Mouse (Mus musculus): ENCODE measurements around the gene Grn. TPM values are rescaled to one million over a fixed set of nuclear protein-coding genes. Genes with fewer than 3 reads are reported as not detected.

Grn gene
- polyA plus RNA-seq, 1 experiment from 2014 or later: 121 TPM

- H3K36me3 ChIP-seq (ENCODE audit: control insufficient read depth, insufficient read depth, low read length): peaks cover 28% of the 10 kb centered on the region
- WGBS: 84% methylated on average over 11 of the region's 11 CpGs
- peak overlapping the region; percentile 82 for H3K4me3 ChIP-seq (ENCODE audit: low read depth, low read length)
- H3K9ac ChIP-seq (ENCODE audit: low read depth, low read length): 0 out of 2 replicates have a peak overlapping the region, but pooled peaks have one; percentile 89
- no peak for DNase-seq (ENCODE audit: low spot score)
- ATAC-seq (ENCODE audit: low read depth): no peak
- H3K27ac ChIP-seq (replicated peaks; ENCODE audit: low read depth, low read length): no peak overlapping the region
- peaks cover 2% of the 10 kb centered on the region for H3K27me3 ChIP-seq (replicated peaks; ENCODE audit: control insufficient read depth, insufficient read depth, low read length)
- H3K4me1 ChIP-seq (ENCODE audit: control insufficient read depth, insufficient read depth, low read length): peaks cover 12% of the 10 kb centered on the region
- H3K4me2 ChIP-seq (ENCODE audit: low read depth, low read length): peak overlapping the region; percentile 98
- no peaks in the 10 kb centered on the region for H3K9me3 ChIP-seq (ENCODE audit: control insufficient read depth, low read length)
Measured at GRCm38 (mm10) chr11:102405544-102406285, 24.4 kb upstream of the Grn start.

DNA sequence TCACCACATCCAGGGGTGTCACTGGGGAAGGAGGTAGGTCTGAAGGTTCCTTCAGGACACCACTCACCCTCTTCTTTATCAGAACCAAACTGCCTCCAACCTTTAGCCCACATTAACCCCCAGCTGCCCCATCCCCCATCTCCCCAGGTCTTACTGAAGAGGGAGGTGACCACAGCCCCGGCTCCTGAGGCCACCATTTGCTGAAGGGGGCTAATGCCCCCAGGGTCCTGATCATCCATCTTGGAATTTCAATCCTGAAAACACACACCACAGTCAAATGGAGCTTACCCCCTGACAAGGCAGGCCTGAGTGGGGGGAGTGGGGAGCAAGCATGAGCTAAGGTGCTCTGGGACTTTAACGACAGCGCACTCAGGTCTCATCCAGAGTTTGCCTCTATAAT, 23.7 kb upstream of the Grn start:
- Histone ChIP-seq H3K9me3 (ENCODE audit: control insufficient read depth, low read length) (no peaks in the 10 kb centered on the region), H3K27ac (replicated peaks; ENCODE audit: low read depth, low read length) (peak overlapping the region; percentile 87), H3K27me3 (replicated peaks; ENCODE audit: control insufficient read depth, insufficient read depth, low read length) (no peaks in the 10 kb centered on the region; the same call in 1 of the 2 replicates), H3K4me1 (ENCODE audit: control insufficient read depth, insufficient read depth, low read length) (peaks cover 12% of the 10 kb centered on the region), H3K4me2 (ENCODE audit: low read depth, low read length) (peak overlapping the region; percentile 98), H3K9ac (ENCODE audit: low read depth, low read length) (peak overlapping the region; percentile 89), H3K4me3 (ENCODE audit: low read depth, low read length) (peak overlapping the region; percentile 82), H3K36me3 (ENCODE audit: control insufficient read depth, insufficient read depth, low read length) (peaks cover 28% of the 10 kb centered on the region)
- DNase-seq (ENCODE audit: low spot score) (no peak), ATAC-seq (ENCODE audit: low read depth) (no peak)
- 16% methylated on average over 3 of the region's 3 CpGs for WGBS

DNA sequence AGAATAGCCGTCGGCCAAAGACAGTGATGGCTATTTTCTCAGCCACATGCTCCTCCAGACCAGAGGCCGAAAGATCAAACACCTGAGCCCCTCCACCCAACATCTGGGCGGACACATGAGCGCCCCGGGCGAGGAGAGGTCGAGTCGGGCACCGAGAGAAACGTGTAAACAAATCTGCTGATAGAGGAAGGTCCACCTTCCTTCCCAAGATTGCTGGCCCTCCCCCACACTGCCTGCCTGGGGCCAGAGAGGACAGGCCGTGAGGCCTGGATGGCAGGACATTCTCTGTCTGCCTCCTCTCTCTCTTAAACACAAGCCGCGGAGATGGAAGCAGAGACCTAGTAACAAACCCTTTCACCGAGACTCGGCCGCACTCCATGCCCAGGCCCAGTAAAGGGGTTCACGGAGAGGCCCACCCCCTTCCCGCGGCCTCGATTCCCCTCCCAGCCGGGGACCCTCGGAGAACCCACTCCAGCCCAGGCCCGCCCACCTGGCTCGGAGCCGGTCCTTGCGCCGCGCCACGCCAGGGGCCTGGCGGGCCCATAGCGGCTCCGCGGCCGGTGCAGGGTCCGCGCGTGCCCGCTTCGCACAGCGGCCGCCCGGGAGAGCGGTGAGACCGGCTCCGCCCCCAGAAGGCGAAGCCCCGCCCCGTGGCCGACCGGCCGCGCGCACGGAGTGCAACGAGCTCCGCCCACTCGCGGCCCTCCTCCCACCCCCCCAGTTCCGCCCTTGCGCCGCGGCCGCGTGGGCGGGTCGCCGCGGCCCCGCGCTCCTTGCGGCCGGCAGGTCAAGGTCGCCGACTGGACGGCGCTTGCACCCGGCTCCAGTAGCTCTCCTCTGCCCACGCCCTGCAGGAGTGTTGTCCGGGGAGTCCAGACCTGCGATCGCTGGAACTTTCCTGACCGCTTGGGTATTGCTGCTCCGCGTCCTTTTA, 22.9 kb upstream of the Grn start:
- H3K4me3 ChIP-seq (ENCODE audit: low read depth, low read length): peak overlapping the region; percentile 82
- H3K9ac ChIP-seq (ENCODE audit: low read depth, low read length): peak overlapping the region; percentile 89
- peaks cover 12% of the 10 kb centered on the region for H3K4me1 ChIP-seq (ENCODE audit: control insufficient read depth, insufficient read depth, low read length)
- peaks cover 27% of the 10 kb centered on the region for H3K36me3 ChIP-seq (ENCODE audit: control insufficient read depth, insufficient read depth, low read length)
- peak overlapping the region; percentile 98 for H3K4me2 ChIP-seq (ENCODE audit: low read depth, low read length)
- H3K27ac ChIP-seq (replicated peaks; ENCODE audit: low read depth, low read length): peak overlapping the region; percentile 87
- ATAC-seq (ENCODE audit: low read depth): peak; percentile 69
- DNase-seq (ENCODE audit: low spot score): peak; percentile 94
- WGBS: 0% methylated on average over 45 of the region's 85 CpGs
- no peaks in the 10 kb centered on the region; the same call in 1 of the 2 replicates for H3K27me3 ChIP-seq (replicated peaks; ENCODE audit: control insufficient read depth, insufficient read depth, low read length)
- no peaks in the 10 kb centered on the region for H3K9me3 ChIP-seq (ENCODE audit: control insufficient read depth, low read length)

- ATAC-seq (ENCODE audit: low read depth) (no peak), DNase-seq (ENCODE audit: low spot score) (no peak)
- Histone ChIP-seq H3K36me3 (ENCODE audit: control insufficient read depth, insufficient read depth, low read length) (peaks cover 20% of the 10 kb centered on the region), H3K9ac (ENCODE audit: low read depth, low read length) (peak within 1 kb of the TSS; percentile 89), H3K4me2 (ENCODE audit: low read depth, low read length) (peak within 1 kb of the TSS; percentile 98), H3K27me3 (replicated peaks; ENCODE audit: control insufficient read depth, insufficient read depth, low read length) (no peaks in the 10 kb centered on the region), H3K9me3 (ENCODE audit: control insufficient read depth, low read length) (no peaks in the 10 kb centered on the region), H3K4me1 (ENCODE audit: control insufficient read depth, insufficient read depth, low read length) (peaks cover 12% of the 10 kb centered on the region), H3K4me3 (ENCODE audit: low read depth, low read length) (peak within 1 kb of the TSS; percentile 82), H3K27ac (replicated peaks; ENCODE audit: low read depth, low read length) (peak within 1 kb of the TSS; percentile 87)
- WGBS: 0% methylated on average over 18 of the region's 19 CpGs
Measured at GRCm38 (mm10) chr11:102407834-102408215, 22.3 kb upstream of the Grn start, which contains the start of gene Slc25a39. Gene Slc25a39, minus strand, starts transcription at chr11:102407946.

DNA sequence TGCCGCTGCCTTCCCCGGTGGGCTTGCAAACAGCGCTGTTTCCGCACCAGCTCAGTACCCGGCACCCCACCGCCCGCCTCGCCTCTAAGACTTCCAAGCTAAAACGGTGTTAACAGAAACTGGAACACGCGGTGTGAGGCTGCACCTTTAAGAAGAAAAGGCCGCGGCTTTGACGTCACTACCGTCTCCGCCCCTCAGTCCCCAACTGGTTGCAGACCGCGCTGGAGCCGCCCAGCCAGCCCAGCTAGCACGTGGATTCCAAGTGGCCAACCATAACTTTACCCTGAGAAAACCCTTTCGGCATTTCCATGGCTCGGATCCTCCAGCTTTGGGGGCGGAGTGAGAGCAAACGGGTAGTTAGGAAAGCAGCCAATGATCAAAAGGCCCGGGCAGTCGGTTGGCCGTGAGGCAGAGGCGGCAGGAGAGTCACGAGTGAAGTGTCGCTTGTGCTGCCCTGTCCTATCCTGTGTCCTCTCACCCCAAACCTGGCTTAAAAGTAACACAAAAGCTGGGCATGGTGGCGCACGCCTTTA, 21.7 kb upstream of the Grn start:
- H3K27me3 ChIP-seq (replicated peaks; ENCODE audit: control insufficient read depth, insufficient read depth, low read length): no peaks in the 10 kb centered on the region
- WGBS: under 1% methylated on average over 32 of the region's 32 CpGs
- ATAC-seq (ENCODE audit: low read depth) (peak; percentile 95), DNase-seq (ENCODE audit: low spot score) (peak; percentile 100)
- H3K27ac ChIP-seq (replicated peaks; ENCODE audit: low read depth, low read length): peak overlapping the region; percentile 87
- peaks cover 12% of the 10 kb centered on the region for H3K4me1 ChIP-seq (ENCODE audit: control insufficient read depth, insufficient read depth, low read length)
- peak overlapping the region; percentile 82 for H3K4me3 ChIP-seq (ENCODE audit: low read depth, low read length)
- no peaks in the 10 kb centered on the region for H3K9me3 ChIP-seq (ENCODE audit: control insufficient read depth, low read length)
- H3K9ac ChIP-seq (ENCODE audit: low read depth, low read length): peak overlapping the region; percentile 89
- H3K4me2 ChIP-seq (ENCODE audit: low read depth, low read length): peak overlapping the region; percentile 98
- peaks cover 14% of the 10 kb centered on the region for H3K36me3 ChIP-seq (ENCODE audit: control insufficient read depth, insufficient read depth, low read length)

- peak overlapping the region; percentile 87 for H3K27ac ChIP-seq (replicated peaks; ENCODE audit: low read depth, low read length)
- H3K4me3 ChIP-seq (ENCODE audit: low read depth, low read length): peak overlapping the region; percentile 82
- WGBS: 37% methylated on average over 15 of the region's 15 CpGs
- no peaks in the 10 kb centered on the region for H3K9me3 ChIP-seq (ENCODE audit: control insufficient read depth, low read length)
- H3K27me3 ChIP-seq (replicated peaks; ENCODE audit: control insufficient read depth, insufficient read depth, low read length): no peaks in the 10 kb centered on the region
- H3K36me3 ChIP-seq (ENCODE audit: control insufficient read depth, insufficient read depth, low read length): peaks cover 7% of the 10 kb centered on the region
- ATAC-seq (ENCODE audit: low read depth): no peak
- DNase-seq (ENCODE audit: low spot score): no peak
- peak overlapping the region; percentile 98 for H3K4me2 ChIP-seq (ENCODE audit: low read depth, low read length)
- H3K9ac ChIP-seq (ENCODE audit: low read depth, low read length): peak overlapping the region; percentile 42
- peaks cover 12% of the 10 kb centered on the region for H3K4me1 ChIP-seq (ENCODE audit: control insufficient read depth, insufficient read depth, low read length)
Measured at GRCm38 (mm10) chr11:102408888-102409794, 21.0 kb upstream of the Grn start.

- DNase-seq (ENCODE audit: low spot score) (no peak), ATAC-seq (ENCODE audit: low read depth) (no peak)
- Histone ChIP-seq H3K4me3 (ENCODE audit: low read depth, low read length) (no peak overlapping the region), H3K27me3 (replicated peaks; ENCODE audit: control insufficient read depth, insufficient read depth, low read length) (no peaks in the 10 kb centered on the region), H3K9me3 (ENCODE audit: control insufficient read depth, low read length) (no peaks in the 10 kb centered on the region), H3K9ac (ENCODE audit: low read depth, low read length) (no peak overlapping the region), H3K4me2 (ENCODE audit: low read depth, low read length) (no peak overlapping the region), H3K36me3 (ENCODE audit: control insufficient read depth, insufficient read depth, low read length) (no peaks in the 10 kb centered on the region), H3K4me1 (ENCODE audit: control insufficient read depth, insufficient read depth, low read length) (peaks cover 12% of the 10 kb centered on the region), H3K27ac (replicated peaks; ENCODE audit: low read depth, low read length) (no peak overlapping the region)
- WGBS: 79% methylated on average over 3 of the region's 3 CpGs
Measured at GRCm38 (mm10) chr11:102409795-102410330, 20.3 kb upstream of the Grn start.

Measured in embryonic facial prominence, embryonic 14.5 days (tissue).